Mouse (Mus musculus): ENCODE measurements at regions not wholly inside any gene's neighbourhood (a gene's known extent, or its start where the extent isn't known, plus 50 kb on each side); places are given as distances from the start of the nearest gene placed in this dataset.

DNA sequence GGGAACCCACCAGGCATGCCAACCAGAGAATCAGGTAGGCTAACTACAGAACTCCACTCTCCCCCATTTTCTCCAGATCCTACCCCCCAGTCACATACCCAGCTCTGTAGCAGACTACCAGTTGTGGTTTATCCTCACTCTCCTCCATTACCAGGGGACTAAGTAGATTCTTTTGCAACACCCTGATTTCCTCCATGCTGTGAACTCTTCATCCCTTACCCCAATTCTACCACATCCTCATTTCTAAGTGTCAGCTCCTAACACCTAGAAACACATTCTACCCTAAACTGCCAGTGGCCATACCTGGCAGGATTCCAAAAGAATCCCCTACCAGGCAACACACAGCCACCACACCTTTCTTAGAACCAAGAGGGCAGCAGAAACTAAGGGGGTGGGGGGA lies 310.9 kb downstream of the Kcnrg start:
- no peaks in the 10 kb centered on the region for H3K4me1 ChIP-seq (replicated peaks; ENCODE audit: control insufficient read depth, insufficient read depth)
- H3K4me2 ChIP-seq (replicated peaks; ENCODE audit: low read depth) = no peak overlapping the region
- DNase-seq (ENCODE audit: low spot score) (no peak), ATAC-seq (ENCODE audit: low FRiP score, low TSS enrichment) (no peak)
- H3K4me3 ChIP-seq (ENCODE audit: low read depth, low read length) = no peak overlapping the region
- H3K27me3 ChIP-seq (ENCODE audit: control insufficient read depth, insufficient read depth, low read length) = no peaks in the 10 kb centered on the region
- no peak overlapping the region for H3K27ac ChIP-seq (replicated peaks)
- no peak for TF ChIP-seq CTCF (IDR thresholded peaks at IDR 0.05; ENCODE audit: low read depth)
- no peak for TF ChIP-seq EP300 (optimal IDR thresholded peaks at IDR 0.05)
- H3K9ac ChIP-seq (ENCODE audit: low read length) = no peak overlapping the region
- no peaks in the 10 kb centered on the region for H3K36me3 ChIP-seq (ENCODE audit: control insufficient read depth, insufficient read depth, low read length)
- H3K9me3 ChIP-seq (ENCODE audit: control insufficient read depth, low read length) = no peaks in the 10 kb centered on the region

- WGBS = 87% methylated on average over 8 of the region's 8 CpGs
- no peak for ATAC-seq (ENCODE audit: low FRiP score, low TSS enrichment)
Measured at GRCm38 (mm10) chr14:61931811-61932210, 324.6 kb downstream of the Kcnrg start.

DNA sequence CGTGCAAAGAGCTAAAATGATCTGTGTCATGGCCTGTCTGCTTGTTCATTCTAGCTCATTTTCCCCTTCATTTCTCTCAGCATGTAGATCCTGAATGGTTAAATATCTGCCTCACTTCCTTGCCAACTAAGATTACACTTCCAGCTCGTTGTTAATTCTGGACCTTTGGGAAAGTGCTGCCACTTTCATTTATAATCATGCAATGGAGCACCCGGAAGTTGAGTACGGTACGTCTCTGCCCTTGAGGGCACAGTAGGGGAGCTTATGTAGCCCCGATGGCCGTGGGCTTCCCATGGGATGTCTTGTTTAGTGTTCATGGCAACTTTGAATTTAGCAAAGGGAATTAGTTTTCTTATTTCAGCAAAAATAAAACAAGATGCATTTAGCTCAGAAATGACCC lies 334.4 kb downstream of the Kcnrg start:
- no peaks in the 10 kb centered on the region for H3K9me3 ChIP-seq (ENCODE audit: control insufficient read depth, low read length)
- no peaks in the 10 kb centered on the region for H3K27me3 ChIP-seq (ENCODE audit: control insufficient read depth, insufficient read depth, low read length)
- 63% methylated on average over 7 of the region's 7 CpGs for WGBS
- no peak overlapping the region for H3K27ac ChIP-seq (replicated peaks)
- no peaks in the 10 kb centered on the region for H3K4me1 ChIP-seq (replicated peaks; ENCODE audit: control insufficient read depth, insufficient read depth)
- no peak for DNase-seq (ENCODE audit: low spot score)
- H3K36me3 ChIP-seq (ENCODE audit: control insufficient read depth, insufficient read depth, low read length) = no peaks in the 10 kb centered on the region
- H3K4me3 ChIP-seq (ENCODE audit: low read depth, low read length) = no peak overlapping the region
- no peak overlapping the region for H3K4me2 ChIP-seq (replicated peaks; ENCODE audit: low read depth)
- TF ChIP-seq EP300 (optimal IDR thresholded peaks at IDR 0.05) (no peak), CTCF (IDR thresholded peaks at IDR 0.05; ENCODE audit: low read depth) (no peak)
- H3K9ac ChIP-seq (ENCODE audit: low read length) = no peak overlapping the region
- no peak for ATAC-seq (ENCODE audit: low FRiP score, low TSS enrichment)

More at GRCm38 (mm10) chr14:61931811-61932210, 324.6 kb downstream of the Kcnrg start:
- Histone ChIP-seq H3K4me3 (ENCODE audit: low read depth, low read length) (no peak overlapping the region), H3K9me3 (ENCODE audit: control insufficient read depth, low read length) (no peaks in the 10 kb centered on the region), H3K9ac (ENCODE audit: low read length) (no peak overlapping the region), H3K27me3 (ENCODE audit: control insufficient read depth, insufficient read depth, low read length) (no peaks in the 10 kb centered on the region), H3K36me3 (ENCODE audit: control insufficient read depth, insufficient read depth, low read length) (no peaks in the 10 kb centered on the region), H3K27ac (replicated peaks) (no peak overlapping the region), H3K4me2 (replicated peaks; ENCODE audit: low read depth) (no peak overlapping the region), H3K4me1 (replicated peaks; ENCODE audit: control insufficient read depth, insufficient read depth) (no peaks in the 10 kb centered on the region)
- TF ChIP-seq EP300 (optimal IDR thresholded peaks at IDR 0.05) = no peak
- TF ChIP-seq CTCF (IDR thresholded peaks at IDR 0.05; ENCODE audit: low read depth) = no peak
- no peak for DNase-seq (ENCODE audit: low spot score)

DNA sequence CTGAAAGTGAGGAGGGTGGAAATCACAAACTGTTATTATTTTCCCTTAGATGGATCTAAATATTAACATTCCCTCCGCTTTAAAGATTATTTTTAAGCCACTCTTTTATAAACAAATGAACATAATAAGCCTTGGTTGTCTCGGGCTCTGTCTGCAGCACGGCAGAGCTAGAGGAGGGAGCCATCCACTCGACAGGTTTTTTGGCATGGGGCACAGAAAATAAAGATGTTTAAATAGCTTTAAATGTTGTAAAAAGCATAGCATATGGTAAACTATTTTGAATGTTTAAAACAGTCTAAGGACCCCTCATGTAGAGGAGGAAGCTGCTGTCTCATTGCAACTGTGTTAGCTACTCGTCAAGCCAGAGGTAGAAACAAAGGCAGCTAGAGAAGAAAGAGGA lies 338.4 kb downstream of the Kcnrg start:
- no peak overlapping the region for H3K4me3 ChIP-seq (ENCODE audit: low read depth, low read length)
- no peak overlapping the region for H3K4me2 ChIP-seq (replicated peaks; ENCODE audit: low read depth)
- no peak overlapping the region for H3K27ac ChIP-seq (replicated peaks)
- 28% methylated on average over 5 of the region's 5 CpGs for WGBS
- ATAC-seq (ENCODE audit: low FRiP score, low TSS enrichment) (no peak), DNase-seq (ENCODE audit: low spot score) (no peak)
- H3K36me3 ChIP-seq (ENCODE audit: control insufficient read depth, insufficient read depth, low read length) = no peaks in the 10 kb centered on the region
- H3K4me1 ChIP-seq (replicated peaks; ENCODE audit: control insufficient read depth, insufficient read depth) = no peaks in the 10 kb centered on the region
- TF ChIP-seq CTCF (IDR thresholded peaks at IDR 0.05; ENCODE audit: low read depth) (no peak), EP300 (optimal IDR thresholded peaks at IDR 0.05) (no peak)
- H3K9ac ChIP-seq (ENCODE audit: low read length) = no peak overlapping the region
- no peaks in the 10 kb centered on the region for H3K27me3 ChIP-seq (ENCODE audit: control insufficient read depth, insufficient read depth, low read length)
- no peaks in the 10 kb centered on the region for H3K9me3 ChIP-seq (ENCODE audit: control insufficient read depth, low read length)

DNA sequence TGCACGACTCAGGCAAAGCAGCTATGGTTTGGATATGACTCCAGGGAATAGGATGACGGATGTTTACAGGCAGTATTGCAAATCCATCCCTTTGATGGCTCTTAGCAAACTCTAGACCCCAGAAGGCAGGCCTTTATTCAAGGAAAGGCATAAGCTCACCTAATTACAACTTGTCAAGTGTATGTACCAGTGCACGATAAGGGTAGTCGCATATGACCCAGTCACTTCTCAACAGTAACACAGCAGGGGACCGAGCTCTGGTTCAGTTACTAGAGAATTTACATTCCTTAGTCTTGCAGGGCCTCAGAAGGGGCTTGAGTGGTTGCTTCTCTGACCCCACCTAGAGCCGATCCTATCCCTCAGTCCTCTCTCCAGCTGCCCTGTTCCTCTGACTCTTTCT lies 342.2 kb downstream of the Kcnrg start:
- no peaks in the 10 kb centered on the region for H3K36me3 ChIP-seq (ENCODE audit: control insufficient read depth, insufficient read depth, low read length)
- no peak overlapping the region for H3K27ac ChIP-seq (replicated peaks)
- no peak overlapping the region for H3K4me3 ChIP-seq (ENCODE audit: low read depth, low read length)
- H3K4me2 ChIP-seq (replicated peaks; ENCODE audit: low read depth) = no peak overlapping the region
- no peak for TF ChIP-seq CTCF (IDR thresholded peaks at IDR 0.05; ENCODE audit: low read depth)
- no peak for TF ChIP-seq EP300 (optimal IDR thresholded peaks at IDR 0.05)
- no peaks in the 10 kb centered on the region for H3K9me3 ChIP-seq (ENCODE audit: control insufficient read depth, low read length)
- no peaks in the 10 kb centered on the region for H3K27me3 ChIP-seq (ENCODE audit: control insufficient read depth, insufficient read depth, low read length)
- H3K4me1 ChIP-seq (replicated peaks; ENCODE audit: control insufficient read depth, insufficient read depth) = no peaks in the 10 kb centered on the region
- ATAC-seq (ENCODE audit: low FRiP score, low TSS enrichment) = no peak
- 51% methylated on average over 6 of the region's 6 CpGs for WGBS
- DNase-seq (ENCODE audit: low spot score) = no peak
- no peak overlapping the region for H3K9ac ChIP-seq (ENCODE audit: low read length)

- ATAC-seq (ENCODE audit: low FRiP score, low TSS enrichment) (no peak), DNase-seq (ENCODE audit: low spot score) (no peak)
- TF ChIP-seq EP300 (optimal IDR thresholded peaks at IDR 0.05) (no peak), CTCF (IDR thresholded peaks at IDR 0.05; ENCODE audit: low read depth) (no peak)
- WGBS = 46% methylated on average over 3 of the region's 3 CpGs
- no peak overlapping the region for H3K9ac ChIP-seq (ENCODE audit: low read length)
- H3K27ac ChIP-seq (replicated peaks) = no peak overlapping the region
- H3K4me3 ChIP-seq (ENCODE audit: low read depth, low read length) = no peak overlapping the region
- no peaks in the 10 kb centered on the region for H3K27me3 ChIP-seq (ENCODE audit: control insufficient read depth, insufficient read depth, low read length)
- H3K36me3 ChIP-seq (ENCODE audit: control insufficient read depth, insufficient read depth, low read length) = no peaks in the 10 kb centered on the region
- no peak overlapping the region for H3K4me2 ChIP-seq (replicated peaks; ENCODE audit: low read depth)
- no peaks in the 10 kb centered on the region for H3K4me1 ChIP-seq (replicated peaks; ENCODE audit: control insufficient read depth, insufficient read depth)
- H3K9me3 ChIP-seq (ENCODE audit: control insufficient read depth, low read length) = no peaks in the 10 kb centered on the region
Measured at GRCm38 (mm10) chr14:61950004-61950403, 342.4 kb upstream of the Rnaseh2b start.

All from stomach, postnatal 0 days (tissue).